Mouse (Mus musculus) effector memory CD4-positive, alpha-beta T cell, adult 7 months (primary cell): ENCODE results near the gene Gm1113. TPM values are rescaled to one million over a fixed set of nuclear protein-coding genes. Genes with fewer than 3 reads are reported as not detected.

ENCODE experiments used
- polyA plus RNA-seq: library from polyadenylated mRNA; unstranded; fragments of 100-300 nt; shearing (Covaris generic); gene quantifications from one replicate; pipeline ENCODE4 v1.2.1, GENCODE M21; 2017

Gene Gm1113
- not detected for polyA plus RNA-seq

DNA sequence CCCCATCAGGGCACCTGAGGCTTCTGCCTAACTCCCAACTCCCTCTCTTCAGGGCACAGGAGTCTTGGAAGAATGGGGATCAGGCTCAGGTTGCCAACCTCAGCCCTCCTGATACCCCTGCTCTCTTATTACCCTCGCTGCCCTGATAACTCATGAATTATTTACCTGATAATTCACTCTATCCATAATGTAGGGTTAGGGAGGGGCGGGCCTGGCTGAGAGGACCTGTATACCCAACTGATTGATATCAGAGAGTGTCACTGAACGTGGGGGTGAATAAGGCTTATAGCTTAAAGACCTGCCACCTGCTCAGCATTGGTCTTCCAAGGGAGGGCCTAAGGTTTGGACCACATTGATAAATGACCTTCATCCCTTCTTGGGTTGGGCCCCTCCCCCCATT is at the start of gene Gm1113:
TSS of gene Gm1113 (minus strand) at position 101 of the 400 bp plus-strand sequence.

DNA sequence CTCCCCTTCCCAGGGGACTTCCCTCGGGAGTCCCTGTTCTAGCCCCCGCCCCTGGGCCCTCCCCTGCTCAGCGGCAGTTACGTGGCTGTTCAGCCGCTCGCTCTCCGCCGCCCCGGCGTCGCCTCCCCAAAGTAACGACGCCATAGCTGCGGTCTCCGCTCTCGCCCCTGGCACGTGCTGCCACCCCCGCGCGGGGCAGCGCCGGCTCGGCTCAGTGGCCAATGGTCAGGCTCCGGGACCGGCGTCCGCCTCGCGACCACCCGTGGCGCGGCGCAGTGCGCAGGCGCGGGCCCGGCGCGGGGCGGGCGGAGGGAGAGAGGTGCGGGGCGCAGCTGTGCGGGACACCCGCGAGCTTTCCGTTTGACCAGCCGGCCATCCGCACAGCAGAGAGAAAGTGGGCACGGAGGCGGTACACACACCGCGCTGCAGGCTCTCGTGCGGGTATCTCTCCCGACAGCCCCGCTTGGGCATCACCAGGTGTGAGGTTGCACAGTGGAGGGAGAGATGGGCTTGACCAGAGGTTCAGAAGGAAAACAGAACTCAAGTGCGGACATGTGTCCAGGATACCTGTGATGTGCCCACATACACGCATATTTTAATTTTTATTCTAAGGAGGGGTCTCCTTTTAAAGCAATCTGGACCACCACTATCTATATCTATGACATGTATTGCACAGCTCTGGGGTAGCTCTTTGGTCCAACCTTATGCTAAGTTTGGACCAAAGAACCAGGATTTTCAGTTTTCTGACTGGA is 40.4 kb upstream of the Gm1113 start, which contains the start of the genes Ddx25 and Pus3:
TSS of gene Ddx25 (minus strand) at position 272 of the 752 bp plus-strand sequence.
TSS of gene Pus3 (plus strand) at position 339 of the 752 bp plus-strand sequence.

Other genes starting within 250 kb of the Gm1113 start
- gene Cdon, start 97.1 kb downstream of the Gm1113 start, polyA plus RNA-seq: 11.4 TPM
- gene Ddx25, start 40.3 kb upstream of the Gm1113 start, polyA plus RNA-seq: 0.15 TPM
- gene Pus3, start 40.3 kb upstream of the Gm1113 start, polyA plus RNA-seq: 28.7 TPM
- gene Pate2, start 52.0 kb upstream of the Gm1113 start, polyA plus RNA-seq: 0.54 TPM
- 5.3 TPM for gene Hyls1, start 52.1 kb upstream of the Gm1113 start, polyA plus RNA-seq
- not detected for gene Pate4, start 93.7 kb upstream of the Gm1113 start, polyA plus RNA-seq
- gene Pate3, start 129.9 kb upstream of the Gm1113 start, polyA plus RNA-seq: not detected
- 0.83 TPM for gene Pate1, start 169.1 kb upstream of the Gm1113 start, polyA plus RNA-seq
- gene Gm17677, start 222.8 kb upstream of the Gm1113 start, polyA plus RNA-seq: not detected